ENCODE assay signal across 8 mouse cellular contexts in the genomic region with DNA sequence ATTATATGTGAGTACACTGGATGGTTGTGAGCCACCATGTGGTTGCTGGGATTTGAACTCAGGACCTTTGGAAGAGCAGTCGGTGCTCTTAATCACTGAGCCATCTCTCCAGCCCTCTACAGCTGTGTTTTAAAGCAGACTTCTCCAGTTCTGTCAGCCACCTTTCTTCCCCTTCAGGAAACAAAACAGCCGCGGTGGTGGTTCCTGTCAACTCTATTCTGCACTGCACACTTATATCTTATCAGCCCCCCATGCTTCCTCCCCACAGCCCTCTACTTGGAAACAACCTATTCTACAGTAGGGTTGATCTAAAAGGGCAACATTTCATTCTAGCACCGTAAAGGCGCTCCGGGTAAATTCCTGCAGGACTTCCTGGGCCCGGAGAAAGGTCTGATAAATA. TPM values are rescaled to one million over a fixed set of nuclear protein-coding genes. Genes with fewer than 3 reads are reported as not detected.
DNase-seq lines count a peak whose midpoint lies in the region; ATAC-seq lines count a peak whose summit lies in the region.

No protein-coding gene starts in this region.

- H3K4me3 ChIP-seq in kidney, embryonic 14.5 days (ENCODE audit: low read length), result peak overlapping the region; percentile 55
- peak overlapping the region; percentile 52 for H3K4me3 ChIP-seq in intestine, embryonic 14.5 days (ENCODE audit: low read depth, low read length)
- peak overlapping the region; percentile 54 for H3K4me3 ChIP-seq in midbrain, embryonic 16.5 days (ENCODE audit: low read depth, low read length)

- no peak for ATAC-seq in kidney, embryonic 14.5 days (ENCODE audit: low FRiP score, low TSS enrichment)
- peak; percentile 45 for ATAC-seq in common myeloid progenitor, adult 5-6 weeks (replicated peaks; ENCODE audit: low read depth, poor library complexity, severe bottlenecking)
- no peak for ATAC-seq in intestine, embryonic 14.5 days (replicated peaks; ENCODE audit: low FRiP score, low TSS enrichment, low read depth)
- ATAC-seq in midbrain, embryonic 16.5 days, result no peak

- H3K27me3 ChIP-seq in kidney, embryonic 14.5 days (ENCODE audit: control insufficient read depth, insufficient read depth, low read length), result no peaks in the 10 kb centered on the region
- H3K27me3 ChIP-seq in intestine, embryonic 14.5 days (replicated peaks; ENCODE audit: control insufficient read depth, insufficient read depth, low read length), result no peaks in the 10 kb centered on the region
- H3K27me3 ChIP-seq in midbrain, embryonic 16.5 days (ENCODE audit: control insufficient read depth, insufficient read depth, low read depth, low read length), result no peaks in the 10 kb centered on the region

- no peak for DNase-seq in kidney, adult 11 months
- DNase-seq in intestine, embryonic 14.5 days (ENCODE audit: low spot score), result no peak
- no peak for DNase-seq in layer of hippocampus, adult 9-11 months
- DNase-seq in natural killer cell, adult 2 months (ENCODE audit: low spot score in 2 of 2), result no peak
- no peak for DNase-seq in urinary bladder, postnatal 25 days (ENCODE audit: low spot score)

- H3K27ac ChIP-seq in kidney, embryonic 14.5 days (ENCODE audit: low read depth, low read length), result no peak overlapping the region
- no peak overlapping the region for H3K27ac ChIP-seq in intestine, embryonic 14.5 days (ENCODE audit: low read depth)
- no peak overlapping the region for H3K27ac ChIP-seq in midbrain, embryonic 16.5 days (ENCODE audit: low read length)

- WGBS in kidney, embryonic 14.5 days, result 58% methylated on average over 7 of the region's 7 CpGs
- WGBS in intestine, embryonic 14.5 days, result 30% methylated on average over 7 of the region's 7 CpGs
- 67% methylated on average over 7 of the region's 7 CpGs for WGBS in midbrain, embryonic 16.5 days

- H3K4me1 ChIP-seq in kidney, embryonic 14.5 days (ENCODE audit: control insufficient read depth, insufficient read depth, low read length), result no peaks in the 10 kb centered on the region
- H3K4me1 ChIP-seq in intestine, embryonic 14.5 days (replicated peaks; ENCODE audit: control insufficient read depth, insufficient read depth, low read length), result peaks cover 3% of the 10 kb centered on the region; the same call in 1 of the 2 replicates
- H3K4me1 ChIP-seq in midbrain, embryonic 16.5 days (ENCODE audit: control insufficient read depth, insufficient read depth, low read length), result no peaks in the 10 kb centered on the region

- H3K4me2 ChIP-seq in kidney, embryonic 14.5 days (replicated peaks; ENCODE audit: low read depth, low read length), result peak overlapping the region; percentile 55; the same call in 1 of the 2 replicates
- H3K4me2 ChIP-seq in intestine, embryonic 14.5 days (ENCODE audit: low read length), result peak overlapping the region; percentile 58
- H3K4me2 ChIP-seq in midbrain, embryonic 16.5 days (ENCODE audit: low read length), result peak overlapping the region; percentile 63

- peak overlapping the region; percentile 62; the same call in 1 of the 2 replicates for H3K9ac ChIP-seq in kidney, embryonic 14.5 days (ENCODE audit: low read depth, low read length)
- no peak overlapping the region for H3K9ac ChIP-seq in intestine, embryonic 14.5 days (ENCODE audit: low read length)
- H3K9ac ChIP-seq in midbrain, embryonic 16.5 days (ENCODE audit: low read depth, low read length), result no peak overlapping the region

- no peaks in the 10 kb centered on the region; the same call in 1 of the 2 replicates for H3K9me3 ChIP-seq in kidney, embryonic 14.5 days (ENCODE audit: control insufficient read depth, low read length)
- no peaks in the 10 kb centered on the region for H3K9me3 ChIP-seq in intestine, embryonic 14.5 days (ENCODE audit: control insufficient read depth, low read length)
- no peaks in the 10 kb centered on the region for H3K9me3 ChIP-seq in midbrain, embryonic 16.5 days (replicated peaks; ENCODE audit: control insufficient read depth, low read length, poor library complexity, severe bottlenecking)

- no peaks in the 10 kb centered on the region for H3K36me3 ChIP-seq in kidney, embryonic 14.5 days (ENCODE audit: control insufficient read depth, insufficient read depth, low read length)
- H3K36me3 ChIP-seq in intestine, embryonic 14.5 days (ENCODE audit: control insufficient read depth, insufficient read depth, low read length), result no peaks in the 10 kb centered on the region
- no peaks in the 10 kb centered on the region for H3K36me3 ChIP-seq in midbrain, embryonic 16.5 days (ENCODE audit: control insufficient read depth, insufficient read depth, low read length)

RNA-seq across cellular contexts. Expression of a gene that starts 0.7 kb away (rescaled TPM):
- 0.47 and 1.7 TPM in 2 replicates for polyA plus RNA-seq in kidney, embryonic 14.5 days (2014; fragmentation: Nextera tagmentation; extraction: Ambion mirVana)
- total RNA-seq in common myeloid progenitor, adult 5-6 weeks (2017), result 0.29 TPM in 1 of 2 replicates, not detected in the other
- 0.56 and 0.66 TPM in 2 replicates for polyA plus RNA-seq in intestine, embryonic 14.5 days (2014; fragmentation: Nextera tagmentation; extraction: Ambion mirVana)
- polyA plus RNA-seq in midbrain, embryonic 16.5 days (2015; fragmentation: Nextera tagmentation; extraction: Ambion mirVana), result 2.9 and 3.0 TPM in 2 replicates

RNA-seq across cellular contexts. Expression of a gene that starts 14.2 kb away (rescaled TPM):
- 44.8 and 49.7 TPM in 2 replicates for polyA plus RNA-seq in kidney, embryonic 14.5 days (2014; fragmentation: Nextera tagmentation; extraction: Ambion mirVana)
- total RNA-seq in common myeloid progenitor, adult 5-6 weeks (2017), result 23.2 and 31.0 TPM in 2 replicates
- 51.1 and 51.4 TPM in 2 replicates for polyA plus RNA-seq in intestine, embryonic 14.5 days (2014; fragmentation: Nextera tagmentation; extraction: Ambion mirVana)
- 73.8 and 78.5 TPM in 2 replicates for polyA plus RNA-seq in midbrain, embryonic 16.5 days (2015; fragmentation: Nextera tagmentation; extraction: Ambion mirVana)

RNA-seq across cellular contexts. Expression of a gene that starts 14.2 kb away (rescaled TPM):
- 3.3 and 5.3 TPM in 2 replicates for polyA plus RNA-seq in kidney, embryonic 14.5 days (2014; fragmentation: Nextera tagmentation; extraction: Ambion mirVana)
- 0.97 and 2.2 TPM in 2 replicates for total RNA-seq in common myeloid progenitor, adult 5-6 weeks (2017)
- 4.4 and 4.5 TPM in 2 replicates for polyA plus RNA-seq in intestine, embryonic 14.5 days (2014; fragmentation: Nextera tagmentation; extraction: Ambion mirVana)
- 3.7 and 4.6 TPM in 2 replicates for polyA plus RNA-seq in midbrain, embryonic 16.5 days (2015; fragmentation: Nextera tagmentation; extraction: Ambion mirVana)

RNA-seq across cellular contexts. Expression of a gene that starts 14.2 kb away (rescaled TPM):
- polyA plus RNA-seq in kidney, embryonic 14.5 days (2014; fragmentation: Nextera tagmentation; extraction: Ambion mirVana), result 100 and 139 TPM in 2 replicates
- 35.9 and 42.2 TPM in 2 replicates for total RNA-seq in common myeloid progenitor, adult 5-6 weeks (2017)
- 129 and 156 TPM in 2 replicates for polyA plus RNA-seq in intestine, embryonic 14.5 days (2014; fragmentation: Nextera tagmentation; extraction: Ambion mirVana)
- 24.3 and 26.0 TPM in 2 replicates for polyA plus RNA-seq in midbrain, embryonic 16.5 days (2015; fragmentation: Nextera tagmentation; extraction: Ambion mirVana)

RNA-seq across cellular contexts. Expression of a gene that starts 22.6 kb away (rescaled TPM):
- polyA plus RNA-seq in kidney, embryonic 14.5 days (2014; fragmentation: Nextera tagmentation; extraction: Ambion mirVana), result 9.9 and 15.5 TPM in 2 replicates
- 31.7 and 31.8 TPM in 2 replicates for total RNA-seq in common myeloid progenitor, adult 5-6 weeks (2017)
- polyA plus RNA-seq in intestine, embryonic 14.5 days (2014; fragmentation: Nextera tagmentation; extraction: Ambion mirVana), result 11.4 and 16.6 TPM in 2 replicates
- 27.3 and 27.5 TPM in 2 replicates for polyA plus RNA-seq in midbrain, embryonic 16.5 days (2015; fragmentation: Nextera tagmentation; extraction: Ambion mirVana)
